Mouse (Mus musculus) hindbrain, embryonic 15.5 days (tissue): ENCODE data around the gene Lefty2. TPM values are rescaled to one million over a fixed set of nuclear protein-coding genes. Genes with fewer than 3 reads are reported as not detected.

ENCODE experiments used
- ATAC-seq: fragments of 200-750 bp; cut with Nextera tagmentation; 2 replicates; pipeline ENCODE4 v1.8.0; 2017; ENCODE audit warnings: low read depth, moderate number of reproducible peaks, moderate TSS enrichment; ENCODE audit not compliant: low FRiP score
- H3K27ac ChIP-seq: fragments of 300-500 bp; sonication (generic); replicated peaks from 2 replicates; pipeline ENCODE4 v1.5.1; 2015; ENCODE audit warnings: mild to moderate bottlenecking, inconsistent platforms
- H3K27me3 ChIP-seq: fragments of 300-500 bp; sonication (generic); 2 replicates; pipeline ENCODE4 v1.6.1; 2015; ENCODE audit warnings: control low read depth, inconsistent platforms
- H3K36me3 ChIP-seq: fragments of 300-500 bp; sonication (generic); 2 replicates; pipeline ENCODE4 v1.6.1; 2015; ENCODE audit warnings: control low read depth, inconsistent platforms
- H3K4me1 ChIP-seq: fragments of 300-500 bp; sonication (generic); replicated peaks from 2 replicates; pipeline ENCODE4 v1.6.1; 2015; ENCODE audit warnings: control low read depth, inconsistent platforms
- H3K4me2 ChIP-seq: fragments of 300-500 bp; sonication (generic); 2 replicates; pipeline ENCODE4 v1.6.1; 2015; ENCODE audit warnings: moderate library complexity, mild to moderate bottlenecking, inconsistent platforms
- H3K4me3 ChIP-seq: fragments of 300-500 bp; sonication (generic); 2 replicates; pipeline ENCODE4 v1.5.1; 2015; ENCODE audit warnings: mild to moderate bottlenecking, inconsistent platforms
- H3K9ac ChIP-seq: fragments of 300-500 bp; sonication (generic); 2 replicates; pipeline ENCODE4 v1.6.1; 2015; ENCODE audit warnings: inconsistent platforms
- H3K9me3 ChIP-seq: fragments of 300-500 bp; sonication (generic); 2 replicates; pipeline ENCODE4 v1.6.1; 2016; ENCODE audit warnings: control low read depth, inconsistent platforms
- WGBS: fragments of 180-500 bp; shearing (Covaris S2); methylation state at CpG from one replicate; pipeline ENCODE4 v1.1.7; 2015; 5-methylcytosine and 5-hydroxymethylcytosine counted together
- polyA plus RNA-seq: library from polyadenylated mRNA; unstranded; fragments of >200 nt; fragmentation: Nextera tagmentation; extraction: Ambion mirVana; gene quantifications from 2 replicates; pipeline ENCODE4 v1.2.1, GENCODE M21; 2015

The Lefty2 gene
- polyA plus RNA-seq = 3.4 TPM in 2 replicates

- Histone ChIP-seq H3K9ac (no peak within 1 kb of the TSS), H3K36me3 (no peaks in the 10 kb centered on the region), H3K27ac (no peak within 1 kb of the TSS), H3K4me2 (peak within 1 kb of the TSS; percentile 44), H3K9me3 (no peaks in the 10 kb centered on the region), H3K4me3 (peak within 1 kb of the TSS; percentile 21; the same call in 1 of the 2 replicates), H3K27me3 (peaks cover 26% of the 10 kb centered on the region), H3K4me1 (0 out of 2 replicates have a peak, but pooled peaks cover 7% of the 10 kb centered on the region)
- no peak for ATAC-seq
- 65% methylated on average over 10 of the region's 10 CpGs for WGBS
Observed at GRCm38 (mm10) chr1:180892808-180893207, at the start of gene Lefty2. TSS of gene Lefty2 (plus strand) at chr1:180893108.

GRCm38 (mm10) chr1:180848114-180848510, 44.8 kb upstream of the Lefty2 start:
- peak overlapping the region; percentile 62 for H3K4me2 ChIP-seq
- peak overlapping the region; percentile 43 for H3K9ac ChIP-seq
- under 1% methylated on average over 9 of the region's 9 CpGs for WGBS
- H3K9me3 ChIP-seq = no peaks in the 10 kb centered on the region
- H3K27me3 ChIP-seq = no peaks in the 10 kb centered on the region
- peak overlapping the region; percentile 28 for H3K4me3 ChIP-seq
- peak overlapping the region; percentile 99 for H3K27ac ChIP-seq
- ATAC-seq = peak; percentile 73
- H3K4me1 ChIP-seq = peaks cover 45% of the 10 kb centered on the region
- H3K36me3 ChIP-seq = no peaks in the 10 kb centered on the region

GRCm38 (mm10) chr1:180848511-180849241, 44.2 kb upstream of the Lefty2 start:
- Histone ChIP-seq H3K27me3 (no peaks in the 10 kb centered on the region), H3K36me3 (no peaks in the 10 kb centered on the region), H3K27ac (peak overlapping the region; percentile 99), H3K4me2 (peak overlapping the region; percentile 62), H3K4me1 (peaks cover 45% of the 10 kb centered on the region), H3K4me3 (peak overlapping the region; percentile 28), H3K9ac (peak overlapping the region; percentile 43), H3K9me3 (no peaks in the 10 kb centered on the region)
- 3% methylated on average over 11 of the region's 11 CpGs for WGBS
- ATAC-seq = peak; percentile 47

GRCm38 (mm10) chr1:180849701-180850301, 43.1 kb upstream of the Lefty2 start:
- peak overlapping the region; percentile 65 for H3K9ac ChIP-seq
- no peaks in the 10 kb centered on the region for H3K27me3 ChIP-seq
- peaks cover 45% of the 10 kb centered on the region for H3K4me1 ChIP-seq
- no peaks in the 10 kb centered on the region for H3K9me3 ChIP-seq
- 23% methylated on average over 11 of the region's 11 CpGs for WGBS
- no peaks in the 10 kb centered on the region for H3K36me3 ChIP-seq
- ATAC-seq = no peak; the same call in 1 of the 2 replicates
- H3K4me3 ChIP-seq = peak overlapping the region; percentile 75
- peak overlapping the region; percentile 79 for H3K4me2 ChIP-seq
- H3K27ac ChIP-seq = peak overlapping the region; percentile 99

GRCm38 (mm10) chr1:180850316-180851270, 42.3 kb upstream of the Lefty2 start, which contains the start of gene Sde2:
TSS of gene Sde2 (plus strand) at chr1:180851127.
- H3K27ac ChIP-seq = peak within 1 kb of the TSS; percentile 99
- H3K9ac ChIP-seq = peak within 1 kb of the TSS; percentile 85
- peaks cover 3% of the 10 kb centered on the region; the same call in 1 of the 2 replicates for H3K36me3 ChIP-seq
- peak; percentile 96 for ATAC-seq
- peak within 1 kb of the TSS; percentile 75 for H3K4me3 ChIP-seq
- WGBS = under 1% methylated on average over 77 of the region's 77 CpGs
- H3K4me1 ChIP-seq = peaks cover 45% of the 10 kb centered on the region
- no peaks in the 10 kb centered on the region for H3K9me3 ChIP-seq
- no peaks in the 10 kb centered on the region for H3K27me3 ChIP-seq
- H3K4me2 ChIP-seq = peak within 1 kb of the TSS; percentile 79

GRCm38 (mm10) chr1:180858763-180859162, 34.1 kb upstream of the Lefty2 start:
- Histone ChIP-seq H3K4me3 (no peak overlapping the region), H3K9ac (no peak overlapping the region), H3K27ac (no peak overlapping the region), H3K9me3 (no peaks in the 10 kb centered on the region), H3K27me3 (no peaks in the 10 kb centered on the region), H3K4me2 (no peak overlapping the region), H3K36me3 (peaks cover 72% of the 10 kb centered on the region), H3K4me1 (no peaks in the 10 kb centered on the region)
- no peak for ATAC-seq

- Histone ChIP-seq H3K27ac (no peak overlapping the region), H3K9ac (no peak overlapping the region), H3K4me2 (no peak overlapping the region), H3K9me3 (no peaks in the 10 kb centered on the region), H3K27me3 (no peaks in the 10 kb centered on the region), H3K4me3 (no peak overlapping the region), H3K4me1 (no peaks in the 10 kb centered on the region), H3K36me3 (peaks cover 81% of the 10 kb centered on the region)
- no peak for ATAC-seq
- 88% methylated on average over 6 of the region's 6 CpGs for WGBS
Observed at GRCm38 (mm10) chr1:180860030-180860429, 32.9 kb upstream of the Lefty2 start.

- Histone ChIP-seq H3K4me1 (no peaks in the 10 kb centered on the region), H3K36me3 (peaks cover 76% of the 10 kb centered on the region), H3K4me3 (no peak overlapping the region), H3K4me2 (no peak overlapping the region), H3K27me3 (no peaks in the 10 kb centered on the region), H3K27ac (no peak overlapping the region), H3K9ac (no peak overlapping the region), H3K9me3 (no peaks in the 10 kb centered on the region)
- WGBS = 17% methylated on average over 1 of the region's 1 CpGs
- no peak for ATAC-seq
Observed at GRCm38 (mm10) chr1:180863606-180864005, 29.3 kb upstream of the Lefty2 start.

- no peak overlapping the region for H3K27ac ChIP-seq
- no peak for ATAC-seq
- no peak overlapping the region for H3K9ac ChIP-seq
- peaks cover 57% of the 10 kb centered on the region for H3K36me3 ChIP-seq
- H3K4me3 ChIP-seq = no peak overlapping the region
- no peaks in the 10 kb centered on the region for H3K4me1 ChIP-seq
- no peaks in the 10 kb centered on the region for H3K9me3 ChIP-seq
- no peaks in the 10 kb centered on the region for H3K27me3 ChIP-seq
- 90% methylated on average over 7 of the region's 7 CpGs for WGBS
- H3K4me2 ChIP-seq = no peak overlapping the region
Observed at GRCm38 (mm10) chr1:180866001-180866400, 26.9 kb upstream of the Lefty2 start.

GRCm38 (mm10) chr1:180870122-180870650, 22.7 kb upstream of the Lefty2 start:
- no peak for ATAC-seq

GRCm38 (mm10) chr1:180873861-180874484, 18.9 kb upstream of the Lefty2 start:
- H3K36me3 ChIP-seq = no peaks in the 10 kb centered on the region
- no peak overlapping the region for H3K4me2 ChIP-seq
- no peaks in the 10 kb centered on the region for H3K27me3 ChIP-seq
- no peak for ATAC-seq
- no peak overlapping the region for H3K9ac ChIP-seq
- H3K4me3 ChIP-seq = no peak overlapping the region
- H3K27ac ChIP-seq = no peak overlapping the region
- no peaks in the 10 kb centered on the region for H3K4me1 ChIP-seq
- H3K9me3 ChIP-seq = no peaks in the 10 kb centered on the region
- WGBS = 19% methylated on average over 9 of the region's 9 CpGs

More at GRCm38 (mm10) chr1:180870122-180870650, 22.7 kb upstream of the Lefty2 start:
- no peaks in the 10 kb centered on the region for H3K9me3 ChIP-seq
- WGBS = 70% methylated on average over 13 of the region's 13 CpGs
- no peak overlapping the region for H3K4me3 ChIP-seq
- no peaks in the 10 kb centered on the region for H3K27me3 ChIP-seq
- no peak overlapping the region for H3K4me2 ChIP-seq
- no peak overlapping the region for H3K9ac ChIP-seq
- no peak overlapping the region for H3K27ac ChIP-seq
- no peaks in the 10 kb centered on the region for H3K4me1 ChIP-seq
- peaks cover 25% of the 10 kb centered on the region for H3K36me3 ChIP-seq
